Mouse (Mus musculus): Measurements from ENCODE around the gene Mef2a.

Mef2a gene

DNA sequence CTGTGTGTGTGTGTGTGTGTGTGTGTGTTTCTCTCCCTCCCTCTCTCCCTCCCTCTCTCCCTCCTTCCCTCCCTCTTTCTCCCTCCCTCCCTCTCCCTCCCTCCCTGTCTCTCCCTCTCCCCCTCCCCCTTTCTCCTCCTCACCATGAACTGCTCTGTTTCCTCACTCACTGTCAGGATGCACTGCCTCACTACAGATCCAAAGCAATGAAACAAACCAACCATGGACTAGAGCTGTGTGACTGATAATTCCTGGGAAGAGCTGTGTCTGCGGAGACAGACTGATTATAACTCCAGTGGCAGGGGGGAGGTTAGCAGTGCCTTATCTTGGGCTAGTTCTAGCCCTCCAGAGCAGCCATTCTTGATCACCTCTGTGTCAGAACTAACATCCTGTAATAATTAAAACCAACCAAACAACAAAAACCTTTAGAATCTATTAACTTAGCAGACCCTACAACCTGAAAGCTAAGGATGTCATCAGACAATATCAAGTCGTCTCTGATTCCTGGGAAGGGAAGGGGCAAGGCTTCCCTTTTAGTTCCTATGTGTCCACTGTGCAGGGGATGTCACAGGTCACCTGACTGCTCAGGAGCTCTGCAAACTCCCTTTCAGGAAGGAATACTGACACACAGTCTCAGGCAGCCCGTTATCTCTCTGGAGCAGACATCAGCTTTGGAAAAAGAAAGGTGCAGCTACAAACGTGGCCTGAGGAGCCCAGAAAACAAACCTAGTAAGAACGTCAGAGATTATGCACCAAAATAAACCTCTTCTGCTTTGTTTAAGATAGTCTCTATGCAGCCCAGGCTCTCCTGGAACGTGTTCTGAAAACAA, 162.4 kb downstream of the Mef2a start:
- no peak for DNase-seq (ENCODE audit: low read depth)

- DNase-seq (ENCODE audit: low read depth), result no peak
These were observed 164.3 kb downstream of the Mef2a start for GRCm38 (mm10) chr7:67208317-67208716.

- DNase-seq (ENCODE audit: low read depth), result no peak
These were observed 165.0 kb downstream of the Mef2a start for GRCm38 (mm10) chr7:67207701-67208100.

DNA sequence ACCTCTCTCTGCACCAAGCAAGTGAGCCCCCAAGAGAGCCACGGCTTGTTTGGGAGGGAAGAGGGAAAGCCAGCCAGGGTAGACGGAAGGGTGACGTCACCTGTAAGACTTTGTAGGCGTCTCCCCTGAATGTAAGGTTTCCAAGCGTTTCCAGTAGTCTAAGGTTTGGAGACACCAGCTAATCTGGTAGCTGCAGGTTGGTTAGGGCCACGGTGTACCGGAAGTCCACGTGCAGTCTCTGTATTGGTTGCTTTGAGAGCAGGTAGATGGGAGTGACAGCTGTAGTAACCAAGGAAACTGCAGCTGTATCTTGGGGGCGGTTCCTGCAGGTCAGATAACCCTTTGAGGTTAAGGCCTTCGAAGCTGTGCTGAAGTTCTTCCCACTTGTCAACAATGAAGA, 166.2 kb downstream of the Mef2a start:
- no peak for DNase-seq (ENCODE audit: low read depth)

DNA sequence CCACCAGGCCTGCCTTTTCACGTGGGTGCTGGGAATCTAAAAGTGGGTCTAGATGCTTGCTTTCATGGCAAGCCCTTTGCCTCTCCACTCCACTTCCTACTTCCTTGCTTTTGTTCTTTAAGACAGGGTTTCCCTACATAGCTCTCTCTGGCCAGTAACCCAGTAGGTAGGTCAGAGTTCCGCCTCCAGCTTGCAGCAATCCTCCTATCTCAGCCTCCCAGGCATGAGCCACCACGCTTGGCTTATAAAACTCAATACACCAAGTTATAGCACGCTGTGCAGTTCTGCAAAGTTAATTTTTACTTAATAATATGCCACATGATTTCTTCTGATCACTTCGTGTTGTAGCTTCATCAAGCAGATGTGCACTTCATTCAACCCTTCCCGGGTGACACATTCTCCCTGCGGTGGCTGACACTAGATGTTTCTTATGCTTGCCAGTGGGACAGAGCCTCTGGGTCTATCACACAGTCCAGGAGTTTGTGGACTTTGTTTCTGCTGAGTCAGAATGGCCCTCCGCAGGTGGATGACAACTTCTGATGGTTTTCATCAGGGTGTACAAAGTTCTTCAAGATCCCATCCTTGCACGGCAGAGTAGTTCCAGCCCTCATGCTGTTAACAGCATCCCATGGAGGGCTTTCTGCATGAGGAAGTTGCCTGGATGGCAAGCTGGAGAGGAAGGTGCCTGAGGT, 166.8 kb downstream of the Mef2a start:
- no peak for DNase-seq (ENCODE audit: low read depth)

DNA sequence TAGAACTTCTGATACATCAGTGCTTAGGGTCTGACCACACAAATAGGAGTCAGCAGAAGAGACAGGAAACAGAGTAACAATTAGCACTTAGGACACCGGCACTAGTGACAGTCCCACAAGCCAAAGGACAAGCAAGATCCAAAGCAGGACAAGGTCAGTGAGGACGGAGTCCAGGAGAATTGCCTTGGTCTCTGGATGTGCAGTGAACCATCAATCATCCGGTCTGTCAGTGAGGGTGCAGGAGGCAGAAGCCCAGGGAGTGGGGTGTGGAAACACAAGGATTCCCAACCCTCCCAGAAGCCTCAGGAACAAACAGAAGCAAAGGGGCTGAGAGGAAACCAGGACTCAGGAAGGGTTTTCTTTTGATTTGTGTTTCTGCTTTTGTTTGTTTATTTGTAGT, 169.0 kb downstream of the Mef2a start:
- DNase-seq (ENCODE audit: low read depth), result no peak

DNA sequence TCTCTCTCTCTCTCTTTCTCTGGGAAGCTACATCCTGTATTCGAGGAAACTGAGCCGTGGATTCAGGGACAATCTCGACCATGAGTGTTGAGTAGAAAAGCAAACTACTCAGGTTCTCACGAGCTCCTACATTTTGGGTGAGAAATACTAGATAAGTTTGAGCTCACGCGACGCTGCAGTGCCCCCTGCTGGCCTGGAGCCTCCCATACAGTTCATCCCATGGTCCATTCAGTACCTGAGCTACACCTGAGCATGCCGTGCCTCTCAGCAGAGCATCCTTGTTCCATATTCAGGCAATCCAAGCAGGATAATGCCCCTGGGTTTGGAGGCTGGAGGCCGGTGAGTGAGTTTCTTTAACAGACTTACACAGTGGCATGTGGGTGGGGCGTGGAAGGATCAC, 173.2 kb downstream of the Mef2a start:
- DNase-seq (ENCODE audit: low read depth), result peak; percentile 49

GRCm38 (mm10) chr7:67183786-67184185, 188.9 kb downstream of the Mef2a start:
- DNase-seq (ENCODE audit: low read depth), result no peak
